Mouse (Mus musculus) G1E (cell line): ENCODE data around the gene Olfr558. TPM values are rescaled to one million over a fixed set of nuclear protein-coding genes. Genes with fewer than 3 reads are reported as not detected.

ENCODE experiments used
- ATAC-seq: 2 replicates; pipeline ENCODE4 v1.8.0; 2016; ENCODE audit warnings: mild to moderate bottlenecking; ENCODE audit not compliant: insufficient number of reproducible peaks, poor library complexity, low FRiP score, severe bottlenecking; ENCODE audit errors: extremely low read depth
- DNase-seq: peaks from one replicate; pipeline ENCODE4 v3.0.0; 2012; ENCODE audit warnings: low spot score
- H3K27me3 ChIP-seq: 2 replicates; pipeline ENCODE4 v1.6.1; 2012; ENCODE audit warnings: mild to moderate bottlenecking, low read length, inconsistent platforms; ENCODE audit not compliant: insufficient read depth
- H3K36me3 ChIP-seq: replicated peaks from 2 replicates; pipeline ENCODE3; 2012; ENCODE audit warnings: mild to moderate bottlenecking, inconsistent platforms
- H3K4me1 ChIP-seq: 2 replicates; pipeline ENCODE4 v1.6.1; 2012; ENCODE audit warnings: low read depth, low read length, inconsistent platforms, mixed read lengths; ENCODE audit not compliant: insufficient read depth
- H3K4me3 ChIP-seq: 2 replicates; pipeline ENCODE4 v1.5.1; 2012; ENCODE audit warnings: low read depth, mild to moderate bottlenecking, inconsistent platforms, low read length, moderate library complexity, mixed read lengths
- H3K9me3 ChIP-seq: replicated peaks from 2 replicates; pipeline ENCODE4 v1.6.1; 2012; ENCODE audit warnings: inconsistent platforms
- CTCF ChIP-seq: IDR thresholded peaks from 2 replicates; pipeline ENCODE4 v1.5.1; 2012; ENCODE audit warnings: low read depth, low read length, inconsistent platforms, mixed read lengths
- GATA1 ChIP-seq: IDR thresholded peaks from 2 replicates; pipeline ENCODE4 v1.6.1; 2012; ENCODE audit warnings: borderline replicate concordance, low read length, inconsistent platforms, mixed read lengths
- GATA2 ChIP-seq: IDR thresholded peaks from 2 replicates; pipeline ENCODE4 v1.6.1; 2012; ENCODE audit warnings: low read depth, low read length, inconsistent platforms, borderline replicate concordance
- POLR2AphosphoS5 ChIP-seq: IDR thresholded peaks from 2 replicates; pipeline ENCODE4 v1.6.1; 2012; ENCODE audit warnings: low read depth, low read length, inconsistent platforms; ENCODE audit not compliant: insufficient replicate concordance
- TAL1 ChIP-seq: conservative IDR thresholded peaks from 2 replicates; pipeline ENCODE4 v1.6.1; 2012; ENCODE audit warnings: low read depth, low read length, inconsistent platforms, mixed read lengths
- polyA plus RNA-seq: library from polyadenylated mRNA; stranded (reverse); fragments of >175 nt; gene quantifications from 2 replicates; pipeline ENCODE4 v1.2.3, GENCODE M21; 2012
- total RNA-seq, 2 experiments: library from RNA; stranded (forward) in 1 of 2; stranded (reverse) in 1 of 2; fragments of 200-1000 nt in 1 of 2; fragments of >200 nt in 1 of 2; fragmentation: Nextera tagmentation in 1 of 2; gene quantifications; 2 replicates each; pipeline ENCODE4 v1.2.3; 2014 to 2017

Gene Olfr558
- total and polyA plus RNA-seq, 3 experiments: 0.11 TPM; not detected in 2

GRCm38 (mm10) chr7:102737705-102738104 is 35.7 kb downstream of the Olfr558 start:
- Histone ChIP-seq H3K9me3 (no peaks in the 10 kb centered on the region), H3K36me3 (no peaks in the 10 kb centered on the region), H3K27me3 (no peaks in the 10 kb centered on the region), H3K4me3 (no peak overlapping the region), H3K4me1 (no peaks in the 10 kb centered on the region)
- TF ChIP-seq GATA1 (no peak), GATA2 (no peak), TAL1 (no peak), POLR2AphosphoS5 (no peak), CTCF (no peak)
- DNase-seq (no peak), ATAC-seq (no peak)

GRCm38 (mm10) chr7:102752086-102752485 is 50.1 kb downstream of the Olfr558 start:
- ATAC-seq: no peak
- Histone ChIP-seq H3K9me3 (no peaks in the 10 kb centered on the region), H3K4me3 (no peak overlapping the region), H3K4me1 (no peaks in the 10 kb centered on the region), H3K36me3 (no peaks in the 10 kb centered on the region), H3K27me3 (no peaks in the 10 kb centered on the region)
- no peak for DNase-seq
- TF ChIP-seq GATA1 (no peak), TAL1 (no peak), GATA2 (no peak), CTCF (no peak), POLR2AphosphoS5 (no peak)

GRCm38 (mm10) chr7:102759266-102759665 is 57.3 kb downstream of the Olfr558 start, which contains the start of the genes Olfr560 and Olfr78:
TSS of gene Olfr560 (minus strand) at chr7:102759366.
TSS of gene Olfr78 (minus strand) at chr7:102759471.
- Histone ChIP-seq H3K4me1 (no peaks in the 10 kb centered on the region), H3K27me3 (no peaks in the 10 kb centered on the region), H3K4me3 (no peak within 1 kb of the TSS), H3K9me3 (no peaks in the 10 kb centered on the region), H3K36me3 (no peaks in the 10 kb centered on the region)
- TF ChIP-seq GATA1: no peak
- no peak for TF ChIP-seq POLR2AphosphoS5
- no peak for TF ChIP-seq GATA2
- TF ChIP-seq CTCF: no peak
- TF ChIP-seq TAL1: no peak
- ATAC-seq (no peak), DNase-seq (no peak)

Other genes starting within 250 kb of the Olfr558 start
Only the 20 nearest of the 30 such genes appear.
- gene Olfr547, start 167.5 kb upstream of the Olfr558 start, total RNA-seq (2014; fragmentation: Nextera tagmentation): not detected in 2 replicates
- not detected in 2 replicates for gene Olfr547, start 167.5 kb upstream of the Olfr558 start, total RNA-seq (2017)
- gene Olfr547, start 167.5 kb upstream of the Olfr558 start, polyA plus RNA-seq: not detected in 2 replicates
- gene Olfr548-ps1, start 161.3 kb upstream of the Olfr558 start, total RNA-seq (2014; fragmentation: Nextera tagmentation): not detected in 2 replicates
- gene Olfr548-ps1, start 161.3 kb upstream of the Olfr558 start, total RNA-seq (2017): under 0.01 and 0.05 TPM in 2 replicates
- not detected in 2 replicates for gene Olfr548-ps1, start 161.3 kb upstream of the Olfr558 start, polyA plus RNA-seq
- not detected in 2 replicates for gene Olfr549, start 152.3 kb upstream of the Olfr558 start, total RNA-seq (2014; fragmentation: Nextera tagmentation)
- 0.05 and 0.23 TPM in 2 replicates for gene Olfr549, start 152.3 kb upstream of the Olfr558 start, total RNA-seq (2017)
- gene Olfr549, start 152.3 kb upstream of the Olfr558 start, polyA plus RNA-seq: not detected in 2 replicates
- 7.0 and 8.6 TPM in 2 replicates for gene Trim21, start 136.7 kb upstream of the Olfr558 start, total RNA-seq (2014; fragmentation: Nextera tagmentation)
- 19.2 and 23.2 TPM in 2 replicates for gene Trim21, start 136.7 kb upstream of the Olfr558 start, total RNA-seq (2017)
- gene Trim21, start 136.7 kb upstream of the Olfr558 start, polyA plus RNA-seq: 3.2 and 5.4 TPM in 2 replicates
- gene Olfr550, start 130.8 kb upstream of the Olfr558 start, total RNA-seq (2014; fragmentation: Nextera tagmentation): not detected in 2 replicates
- 0.06 and 0.11 TPM in 2 replicates for gene Olfr550, start 130.8 kb upstream of the Olfr558 start, total RNA-seq (2017)
- not detected in 2 replicates for gene Olfr550, start 130.8 kb upstream of the Olfr558 start, polyA plus RNA-seq
- gene Olfr551, start 110.3 kb upstream of the Olfr558 start, total RNA-seq (2014; fragmentation: Nextera tagmentation): not detected in 2 replicates
- 0.23 and 0.27 TPM in 2 replicates for gene Olfr551, start 110.3 kb upstream of the Olfr558 start, total RNA-seq (2017)
- gene Olfr551, start 110.3 kb upstream of the Olfr558 start, polyA plus RNA-seq: not detected in 2 replicates
- gene Olfr552, start 104.4 kb upstream of the Olfr558 start, total RNA-seq (2014; fragmentation: Nextera tagmentation): not detected in 2 replicates
- 0.05 and 0.17 TPM in 2 replicates for gene Olfr552, start 104.4 kb upstream of the Olfr558 start, total RNA-seq (2017)
- not detected in 2 replicates for gene Olfr552, start 104.4 kb upstream of the Olfr558 start, polyA plus RNA-seq
- gene Olfr553, start 84.0 kb upstream of the Olfr558 start, total RNA-seq (2014; fragmentation: Nextera tagmentation): not detected in 2 replicates
- 0.12 and 0.22 TPM in 2 replicates for gene Olfr553, start 84.0 kb upstream of the Olfr558 start, total RNA-seq (2017)
- gene Olfr553, start 84.0 kb upstream of the Olfr558 start, polyA plus RNA-seq: not detected in 2 replicates
- gene Olfr554, start 63.8 kb upstream of the Olfr558 start, total RNA-seq (2014; fragmentation: Nextera tagmentation): not detected in 2 replicates
- gene Olfr554, start 63.8 kb upstream of the Olfr558 start, total RNA-seq (2017): 0.06 and 0.16 TPM in 2 replicates
- gene Olfr554, start 63.8 kb upstream of the Olfr558 start, polyA plus RNA-seq: not detected in 2 replicates
- not detected in 2 replicates for gene Olfr555, start 43.4 kb upstream of the Olfr558 start, total RNA-seq (2014; fragmentation: Nextera tagmentation)
- gene Olfr555, start 43.4 kb upstream of the Olfr558 start, total RNA-seq (2017): 0.17 and 0.22 TPM in 2 replicates
- not detected in 2 replicates for gene Olfr555, start 43.4 kb upstream of the Olfr558 start, polyA plus RNA-seq
- gene Olfr556, start 37.3 kb upstream of the Olfr558 start, total RNA-seq (2014; fragmentation: Nextera tagmentation): not detected in 2 replicates
- gene Olfr556, start 37.3 kb upstream of the Olfr558 start, total RNA-seq (2017): 0.23 and 0.27 TPM in 2 replicates
- not detected in 2 replicates for gene Olfr556, start 37.3 kb upstream of the Olfr558 start, polyA plus RNA-seq
- 12.9 and 19.6 TPM in 2 replicates for gene Trim68, start 14.9 kb upstream of the Olfr558 start, total RNA-seq (2014; fragmentation: Nextera tagmentation)
- 9.6 and 9.9 TPM in 2 replicates for gene Trim68, start 14.9 kb upstream of the Olfr558 start, total RNA-seq (2017)
- gene Trim68, start 14.9 kb upstream of the Olfr558 start, polyA plus RNA-seq: 2.0 and 2.3 TPM in 2 replicates
- gene Olfr557, start 6.3 kb upstream of the Olfr558 start, total RNA-seq (2014; fragmentation: Nextera tagmentation): not detected in 2 replicates
- 0.06 TPM in 1 of 2 replicates, not detected in the other for gene Olfr557, start 6.3 kb upstream of the Olfr558 start, total RNA-seq (2017)
- gene Olfr557, start 6.3 kb upstream of the Olfr558 start, polyA plus RNA-seq: not detected in 2 replicates
- not detected in 2 replicates for gene Olfr33, start 16.9 kb downstream of the Olfr558 start, total RNA-seq (2014; fragmentation: Nextera tagmentation)
- not detected in 2 replicates for gene Olfr33, start 16.9 kb downstream of the Olfr558 start, total RNA-seq (2017)
- not detected in 2 replicates for gene Olfr33, start 16.9 kb downstream of the Olfr558 start, polyA plus RNA-seq
- gene Olfr559, start 25.3 kb downstream of the Olfr558 start, total RNA-seq (2014; fragmentation: Nextera tagmentation): not detected in 2 replicates
- not detected in 2 replicates for gene Olfr559, start 25.3 kb downstream of the Olfr558 start, total RNA-seq (2017)
- gene Olfr559, start 25.3 kb downstream of the Olfr558 start, polyA plus RNA-seq: not detected in 2 replicates
- gene Olfr560, start 57.2 kb downstream of the Olfr558 start, total RNA-seq (2014; fragmentation: Nextera tagmentation): not detected in 2 replicates
- 0.12 and 0.38 TPM in 2 replicates for gene Olfr560, start 57.2 kb downstream of the Olfr558 start, total RNA-seq (2017)
- gene Olfr560, start 57.2 kb downstream of the Olfr558 start, polyA plus RNA-seq: not detected in 2 replicates
- gene Olfr78, start 57.3 kb downstream of the Olfr558 start, total RNA-seq (2014; fragmentation: Nextera tagmentation): not detected in 2 replicates
- 0.11 and 0.23 TPM in 2 replicates for gene Olfr78, start 57.3 kb downstream of the Olfr558 start, total RNA-seq (2017)
- gene Olfr78, start 57.3 kb downstream of the Olfr558 start, polyA plus RNA-seq: not detected in 2 replicates
- not detected in 2 replicates for gene Olfr561, start 69.0 kb downstream of the Olfr558 start, total RNA-seq (2014; fragmentation: Nextera tagmentation)
- 0.22 TPM in 1 of 2 replicates, not detected in the other for gene Olfr561, start 69.0 kb downstream of the Olfr558 start, total RNA-seq (2017)
- not detected in 2 replicates for gene Olfr561, start 69.0 kb downstream of the Olfr558 start, polyA plus RNA-seq
- gene Olfr564, start 101.3 kb downstream of the Olfr558 start, total RNA-seq (2014; fragmentation: Nextera tagmentation): not detected in 2 replicates
- gene Olfr564, start 101.3 kb downstream of the Olfr558 start, total RNA-seq (2017): not detected in 2 replicates
- not detected in 2 replicates for gene Olfr564, start 101.3 kb downstream of the Olfr558 start, polyA plus RNA-seq
- not detected in 2 replicates for gene Olfr566, start 156.6 kb downstream of the Olfr558 start, total RNA-seq (2014; fragmentation: Nextera tagmentation)
- gene Olfr566, start 156.6 kb downstream of the Olfr558 start, total RNA-seq (2017): 0.06 and 0.16 TPM in 2 replicates
- gene Olfr566, start 156.6 kb downstream of the Olfr558 start, polyA plus RNA-seq: not detected in 2 replicates